Mouse (Mus musculus) cerebellum, postnatal 36 days (tissue): ENCODE measurements around the gene Lnx1.
A peak's percentile ranks its signal among the peaks of the same experiment; 100 is the strongest.

Experiments used
- DNase-seq, 2 experiments: peaks; one replicate each; pipeline ENCODE4 v3.0.0; 2021 to 2022; ENCODE audit warnings: mixed read lengths in 2 of 2

The Lnx1 gene

DNA sequence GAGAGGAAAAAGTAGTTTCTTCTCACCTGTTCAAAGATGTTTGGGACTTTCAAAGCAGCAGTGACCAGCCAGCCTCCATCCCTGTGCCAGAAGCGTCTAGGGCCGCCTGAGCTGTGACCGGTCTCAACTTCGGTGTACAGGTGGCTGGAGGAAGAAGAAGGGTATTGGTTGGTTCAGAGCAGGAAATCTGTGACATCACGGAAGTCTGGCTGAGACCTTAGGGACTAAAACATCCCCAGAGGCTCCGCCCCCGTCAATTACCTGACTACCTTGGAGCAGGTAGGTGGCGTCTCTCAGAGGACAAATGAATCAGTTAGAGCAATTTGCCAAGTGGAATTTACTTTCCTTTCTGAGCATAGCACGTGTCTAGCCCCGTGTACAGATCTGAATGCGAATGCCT lies at the start of gene Lnx1:
TSS of gene Lnx1 (minus strand) at position 147 of the 400 bp plus-strand sequence.
- DNase-seq: no peak

DNA sequence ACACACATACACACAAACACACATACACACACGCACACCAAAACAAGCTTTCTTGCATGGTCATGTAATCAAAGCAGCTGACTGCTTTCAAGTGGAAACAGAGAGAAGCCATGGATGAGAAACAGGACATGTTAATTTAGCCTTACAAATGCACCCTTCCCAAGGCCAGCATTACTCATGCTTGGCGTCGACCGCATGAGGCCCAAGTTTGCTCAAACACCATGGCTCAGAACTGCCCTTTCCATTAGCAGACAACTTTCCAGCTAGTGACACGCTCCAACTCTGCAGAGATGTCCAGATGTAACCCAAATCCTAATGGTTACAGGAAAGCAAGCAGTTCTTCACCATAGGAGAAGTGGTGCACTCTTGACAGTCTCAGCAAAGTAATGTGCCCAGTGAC lies 47.8 kb upstream of the Lnx1 start:
- DNase-seq: no peak

DNA sequence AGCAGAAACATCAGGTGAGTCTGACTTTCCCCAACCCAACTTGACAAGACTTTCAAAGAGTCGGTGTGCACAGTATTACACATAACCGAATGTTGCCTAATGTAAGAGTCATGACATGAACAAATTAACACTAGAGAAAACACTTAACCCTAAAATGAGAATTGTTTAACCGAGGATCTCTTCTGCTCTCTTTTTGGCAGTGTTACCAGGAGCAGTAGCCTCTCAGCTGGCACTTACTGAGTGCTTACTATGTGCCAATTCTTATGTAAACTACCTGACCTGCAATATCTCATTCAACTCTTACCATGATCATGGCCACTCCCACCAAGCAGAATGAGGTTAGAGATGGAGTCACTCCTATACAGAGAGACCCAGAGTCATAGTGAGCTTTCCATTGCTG lies 44.8 kb upstream of the Lnx1 start:
- DNase-seq: no peak

DNA sequence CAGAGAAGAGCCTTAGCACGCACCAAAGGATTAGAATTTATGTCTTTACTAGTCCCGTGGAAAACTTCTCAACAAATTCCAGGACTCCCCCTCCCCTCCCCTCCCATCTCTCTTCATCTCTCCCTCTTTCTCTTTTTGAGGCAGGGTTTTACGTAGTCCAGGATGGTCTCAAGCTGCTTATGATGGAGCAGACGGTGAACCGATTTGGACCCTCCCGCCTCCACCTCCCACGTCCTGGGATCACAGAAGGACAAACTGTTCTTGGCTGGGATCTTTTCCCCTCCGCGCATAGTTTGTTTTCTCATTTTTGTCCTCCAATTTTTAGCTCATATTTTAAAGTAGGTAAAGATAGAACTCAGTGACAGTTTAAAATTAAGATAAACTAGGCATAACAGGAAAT lies 38.2 kb upstream of the Lnx1 start:
- DNase-seq: no peak

DNA sequence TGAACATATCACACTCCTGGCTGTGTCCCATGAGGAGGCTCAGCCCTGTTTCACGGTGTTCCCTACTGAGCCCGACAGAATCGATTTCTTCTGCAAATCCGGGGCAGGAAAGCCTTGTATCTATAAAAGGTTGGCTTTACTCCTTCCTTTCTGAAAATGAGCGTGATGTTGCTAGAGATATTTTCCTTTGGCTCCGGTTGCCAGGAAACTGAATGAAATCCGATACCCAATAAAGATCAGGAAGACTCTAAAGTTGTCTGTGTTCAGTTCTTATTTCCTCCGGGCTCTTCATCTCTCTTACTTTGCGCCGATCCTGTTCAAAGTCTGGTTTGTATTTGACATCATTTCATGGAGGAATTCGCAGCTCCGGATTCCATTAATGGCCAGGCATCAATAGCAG lies 36.7 kb upstream of the Lnx1 start:
- DNase-seq: no peak

GRCm38 (mm10) chr5:74738312-74738711 lies 35.6 kb upstream of the Lnx1 start:
- DNase-seq: no peak

DNA sequence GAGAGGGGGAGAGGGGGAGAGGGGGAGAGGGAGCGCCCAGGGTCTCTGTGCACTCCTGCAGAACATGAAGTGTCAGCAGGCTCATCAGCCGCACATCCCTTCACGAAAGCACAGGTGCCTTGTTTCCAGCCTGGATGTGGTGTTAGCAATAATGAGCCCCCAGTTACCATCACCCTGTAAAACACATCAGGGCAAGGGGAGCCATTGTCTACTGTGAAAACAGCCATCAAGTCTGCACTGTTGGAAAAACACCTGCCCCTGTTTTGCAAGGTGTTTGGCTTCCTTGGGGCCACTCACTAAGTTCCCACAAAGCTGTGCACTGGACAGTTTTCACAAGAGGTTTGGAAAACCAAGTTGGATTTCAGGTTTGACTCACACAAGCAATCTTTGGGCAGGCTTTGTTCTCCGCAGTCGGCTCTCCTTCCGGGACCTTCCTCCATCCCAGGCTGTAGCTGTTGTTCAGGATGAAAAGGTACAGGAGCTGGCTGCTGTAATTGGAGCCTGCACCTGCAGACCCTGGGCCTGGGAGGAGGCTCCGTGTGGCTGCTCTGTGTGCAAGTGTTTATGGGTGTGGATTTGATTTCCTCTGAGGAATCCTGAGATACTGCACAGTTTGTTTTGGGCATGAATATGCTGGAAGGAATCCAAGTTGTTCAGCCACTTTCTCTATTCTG lies 31.3 kb upstream of the Lnx1 start:
- DNase-seq: no peak

DNA sequence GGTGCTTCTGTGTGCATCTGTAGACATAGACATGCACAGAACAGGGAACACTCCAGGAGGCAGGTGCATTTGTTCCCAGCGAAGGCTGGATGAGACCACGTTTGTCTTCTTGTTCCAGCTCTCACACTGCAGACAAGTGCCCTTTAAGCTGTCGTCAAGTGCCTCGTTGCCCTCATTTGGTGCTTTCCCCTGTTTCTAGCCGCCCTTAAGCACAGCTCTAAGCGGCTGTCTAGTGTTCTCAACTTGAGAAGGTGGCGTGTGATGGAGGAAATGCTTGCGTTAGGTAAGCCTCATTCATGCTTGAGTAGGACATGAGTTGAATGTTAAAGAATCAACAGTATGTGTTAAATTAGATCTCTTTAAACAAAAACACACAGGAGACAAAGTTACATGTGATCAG lies 29.9 kb upstream of the Lnx1 start:
- DNase-seq: no peak

GRCm38 (mm10) chr5:74730601-74731000 lies 27.9 kb upstream of the Lnx1 start:
- no peak for DNase-seq

GRCm38 (mm10) chr5:74729567-74729966 lies 26.9 kb upstream of the Lnx1 start:
- DNase-seq: no peak

DNA sequence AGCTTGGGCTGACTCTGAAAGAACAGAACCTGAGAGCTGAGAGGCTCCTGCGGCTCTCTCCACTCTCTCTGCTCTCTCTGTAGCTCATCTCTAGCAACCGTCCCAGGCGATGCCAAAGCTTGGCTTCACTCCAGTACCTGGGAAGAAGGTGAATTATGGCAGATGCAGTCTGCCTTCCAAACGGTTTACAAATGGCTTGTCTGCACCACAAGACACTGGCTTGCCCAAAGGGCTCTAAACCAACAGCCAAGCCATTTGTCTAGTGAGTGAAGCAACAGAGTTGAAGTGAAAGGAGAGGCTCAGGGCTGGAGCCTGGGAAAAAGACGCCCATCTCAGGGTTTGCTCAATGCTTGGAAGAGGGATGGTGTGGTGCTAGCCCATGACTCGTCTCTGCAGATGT lies 25.5 kb upstream of the Lnx1 start:
- peak; percentile 27 to 32 for DNase-seq

DNA sequence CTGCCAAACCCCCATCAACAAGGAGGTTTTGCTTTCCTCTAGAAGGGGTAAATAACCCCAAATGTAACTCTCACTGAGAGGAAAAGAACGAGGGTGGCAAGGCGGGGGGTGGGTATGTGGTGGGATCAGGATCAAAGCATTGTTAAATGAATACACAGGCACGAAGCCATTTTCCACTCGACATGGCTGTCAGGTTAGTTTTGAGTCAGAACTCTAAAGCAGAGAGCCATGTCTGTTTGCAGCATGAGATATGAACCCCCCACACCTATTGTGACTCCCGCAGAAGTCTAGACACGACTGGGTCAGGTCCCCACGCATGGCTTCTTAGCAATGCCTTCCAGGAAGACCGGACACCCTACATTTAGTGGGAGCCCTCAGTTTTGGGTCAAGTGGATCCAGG lies 24.6 kb upstream of the Lnx1 start:
- DNase-seq: no peak

DNA sequence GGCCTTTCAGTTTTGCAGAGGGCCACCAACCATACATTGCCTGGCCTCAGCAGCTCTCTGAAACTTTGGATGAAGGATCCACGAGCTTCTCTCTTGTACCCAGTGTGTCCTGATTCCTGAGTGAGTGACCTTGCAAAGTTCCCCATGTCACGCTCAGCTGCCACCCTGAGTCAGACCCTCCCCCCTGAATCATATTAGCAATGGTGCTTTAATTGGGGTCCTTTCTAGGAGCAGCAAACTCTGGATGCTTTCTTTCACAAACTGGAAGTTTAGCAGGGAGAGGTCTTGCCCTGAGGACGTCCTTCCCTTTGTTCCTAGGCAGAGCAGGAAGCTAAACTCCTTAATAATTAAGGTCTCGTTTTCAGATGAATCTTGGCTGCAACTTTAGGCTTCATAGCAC lies 22.8 kb upstream of the Lnx1 start:
- DNase-seq: no peak

DNA sequence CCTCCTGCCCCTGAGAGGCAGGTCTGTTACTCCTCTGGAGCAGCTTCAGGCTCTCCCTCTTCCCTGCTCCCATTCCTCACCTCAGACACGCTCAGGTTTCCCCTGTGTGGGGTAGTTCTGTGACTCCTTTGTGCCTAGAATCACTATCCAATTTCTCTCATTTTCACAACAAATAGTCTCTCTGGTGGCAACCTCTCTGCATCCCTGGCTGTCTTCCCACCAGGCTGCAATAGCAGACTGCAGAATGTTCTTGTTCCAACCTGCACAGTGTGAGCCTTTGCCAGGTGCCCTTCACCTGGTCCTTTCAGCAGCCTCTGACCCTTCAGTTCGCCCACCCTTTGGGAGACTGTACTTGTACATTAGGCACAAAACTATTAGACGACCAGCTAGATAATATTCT lies 19.1 kb upstream of the Lnx1 start:
- no peak for DNase-seq

DNA sequence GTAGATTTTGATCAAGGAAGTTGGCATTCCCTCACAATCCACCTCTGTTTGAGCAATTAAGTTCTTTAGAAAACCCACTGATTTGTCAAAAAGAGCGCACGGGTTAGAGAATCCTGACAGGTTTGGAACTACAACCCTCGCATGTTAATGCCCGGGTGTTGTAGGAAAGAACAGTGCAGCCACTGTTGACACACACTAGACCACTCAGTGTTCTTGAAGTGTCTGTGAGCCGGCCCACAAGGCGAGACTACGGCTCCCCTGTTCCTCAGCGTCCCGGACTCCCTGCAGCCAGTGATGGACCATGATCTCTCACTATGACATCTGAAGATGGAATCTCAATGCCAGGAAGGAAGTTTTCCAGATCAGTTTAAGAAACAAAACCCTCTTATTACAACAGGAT lies 17.9 kb upstream of the Lnx1 start:
- no peak for DNase-seq

DNA sequence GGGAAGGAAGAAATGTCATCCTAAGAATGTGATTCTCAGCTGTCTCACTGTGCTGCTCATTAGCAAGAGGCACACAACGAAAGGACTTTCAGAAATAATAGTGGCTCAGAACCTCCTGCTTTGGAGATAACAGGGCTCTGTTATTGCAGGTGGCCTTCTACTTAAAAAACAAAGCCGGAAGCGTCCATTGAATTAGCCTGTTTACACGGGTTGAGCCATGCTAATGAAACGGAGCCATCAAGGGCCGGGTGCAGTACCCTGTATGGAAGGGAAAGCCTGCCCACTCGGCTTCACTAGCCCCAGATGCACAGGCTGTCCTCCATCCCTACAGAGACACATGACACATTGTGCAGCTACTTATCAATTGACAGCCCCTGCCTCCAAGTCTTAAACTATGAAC lies 13.5 kb upstream of the Lnx1 start:
- no peak for DNase-seq

- no peak for DNase-seq
These were observed 10.1 kb upstream of the Lnx1 start for GRCm38 (mm10) chr5:74712811-74713210.

DNA sequence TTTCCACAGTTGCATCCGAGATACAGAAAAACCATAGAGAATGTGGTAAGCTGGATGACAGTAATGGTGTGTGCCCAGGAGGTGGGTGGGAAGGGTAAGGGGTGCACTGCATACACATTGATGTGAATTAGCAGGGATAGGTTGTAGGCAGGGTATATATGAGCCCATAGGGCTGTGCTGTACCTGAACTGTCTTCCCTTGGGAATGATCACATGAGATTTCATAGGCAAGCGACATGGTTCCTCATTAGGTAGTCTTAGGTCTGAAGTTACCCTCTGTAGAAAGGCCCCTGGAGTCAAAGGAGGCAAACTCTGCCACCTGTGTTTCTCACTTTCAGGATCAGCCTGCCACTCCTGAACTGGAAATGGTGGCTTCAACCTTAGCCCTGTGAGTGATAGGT lies 9.3 kb upstream of the Lnx1 start:
- no peak for DNase-seq

- no peak for DNase-seq
These were observed 8.3 kb upstream of the Lnx1 start for GRCm38 (mm10) chr5:74711056-74711455.

GRCm38 (mm10) chr5:74710181-74710580 lies 7.5 kb upstream of the Lnx1 start:
- DNase-seq: no peak

DNA sequence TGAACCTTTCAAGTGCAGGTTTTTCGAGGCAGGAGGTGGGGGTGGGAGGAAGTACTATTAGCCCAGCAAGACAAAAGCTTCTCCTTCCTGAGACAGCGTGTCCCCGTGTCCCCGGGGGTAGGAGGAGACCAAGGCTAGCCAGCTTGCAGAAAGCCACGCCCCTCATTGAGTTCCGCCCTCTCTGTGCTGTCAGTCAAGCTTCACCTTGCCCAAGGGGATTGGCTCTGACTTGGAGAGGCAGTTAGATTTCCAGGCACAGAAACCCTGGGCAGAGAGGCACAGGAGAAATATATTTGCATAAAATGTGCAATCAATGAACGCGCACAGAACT lies 1.7 kb upstream of the Lnx1 start:
- DNase-seq: peak; percentile 21 to 40

GRCm38 (mm10) chr5:74703741-74704459 lies 1.2 kb upstream of the Lnx1 start:
- no peak for DNase-seq

DNA sequence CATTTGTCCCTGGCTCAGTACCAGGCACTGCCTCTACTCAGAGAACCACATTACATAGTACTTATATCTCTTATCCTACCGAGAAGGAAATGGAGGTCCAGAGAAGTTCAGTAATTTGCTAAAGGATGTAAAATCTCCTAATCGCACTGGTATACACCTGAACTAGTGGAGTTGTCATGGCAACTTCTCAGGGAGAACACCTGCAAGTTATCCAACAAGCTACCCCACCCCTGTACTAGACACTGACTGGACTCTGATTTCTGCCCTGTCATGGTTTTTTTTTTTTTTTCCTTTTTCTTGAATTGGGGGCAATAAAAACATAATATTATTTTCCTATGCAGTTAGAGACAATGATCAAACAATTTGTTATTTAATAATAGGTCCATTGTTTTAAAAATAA lies 1.8 kb downstream of the Lnx1 start:
- DNase-seq: no peak

- DNase-seq: no peak
These were observed 3.0 kb downstream of the Lnx1 start for GRCm38 (mm10) chr5:74699673-74700072.

DNA sequence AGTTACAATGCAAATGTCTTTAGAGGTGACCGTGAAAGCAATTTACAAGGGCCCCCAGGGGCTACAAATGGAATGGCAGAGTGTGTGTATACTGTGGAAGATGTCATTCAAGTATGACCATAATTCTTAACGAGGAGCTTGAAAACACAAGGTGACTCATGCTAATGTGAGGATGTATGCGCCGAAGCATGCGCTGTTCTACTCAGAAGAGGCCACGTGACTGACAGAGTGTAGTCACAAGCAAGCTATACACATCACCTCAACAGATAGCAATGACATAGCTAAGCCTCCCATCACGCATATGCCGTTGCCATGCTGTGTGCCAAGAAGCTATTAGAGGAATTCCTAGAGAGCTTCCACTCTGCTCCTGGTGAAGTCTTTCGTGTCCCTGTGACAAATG lies 5.2 kb downstream of the Lnx1 start:
- DNase-seq: no peak
